9 mouse cellular contexts compared by ENCODE assay signal in genomic region chr6:134186286-134186903, GRCm38 (mm10).
A peak's percentile ranks its signal among the peaks of the same experiment; 100 is the strongest.
DNase-seq lines count a peak whose midpoint lies in the region; ATAC-seq and TF ChIP-seq lines count a peak whose summit lies in the region.
"Had no signal": no experiment of that assay in that cellular context is flagged by ENCODE, and none has a peak within 500 bp of the region (broad histone marks: within the 10 kb centered on the region; RNA-seq: fewer than 3 reads in every experiment).

No protein-coding gene starts in this region.

- ATAC-seq in liver, embryonic 13.5 days (ENCODE audit: low read depth): peak; percentile 35; the same call in 1 of the 2 replicates
- ATAC-seq in forebrain, embryonic 12.5 days (ENCODE audit: low FRiP score): no peak

- H3K79me2 ChIP-seq in C2C12 (ENCODE audit: control insufficient read depth, insufficient read depth): peaks cover 63% of the 10 kb centered on the region

- H3K4me2 ChIP-seq in liver, embryonic 13.5 days: no peak overlapping the region
- no peak overlapping the region for H3K4me2 ChIP-seq in forebrain, embryonic 12.5 days

- no peak overlapping the region for H3ac ChIP-seq in C2C12 (ENCODE audit: control insufficient read depth, insufficient read length, low read depth)

- peaks cover 86% of the 10 kb centered on the region for H3K4me1 ChIP-seq in liver, embryonic 13.5 days (replicated peaks)
- H3K4me1 ChIP-seq in forebrain, embryonic 12.5 days: peaks cover 26% of the 10 kb centered on the region

- peak; percentile 78 for DNase-seq in adipocyte (ENCODE audit: low spot score)
- peak; percentile 73 to 82 for DNase-seq in heart, postnatal 14 days
- DNase-seq in liver, embryonic 13.5 days: no peak
- no peak for DNase-seq in right cerebral cortex, postnatal 14 days
- DNase-seq in layer of hippocampus, postnatal 25 days (ENCODE audit: extremely low spot score in 1 of 2, low spot score in 1 of 2): no peak
- DNase-seq in frontal cortex, postnatal 36 days (ENCODE audit: low spot score in 2 of 2): no peak
- DNase-seq: layer of hippocampus, adult 9-11 months had no signal

- TF ChIP-seq CTCF in C2C12 (IDR thresholded peaks at IDR 0.05; ENCODE audit: control insufficient read depth, insufficient read depth, insufficient read length): no peak

- H3K79me3 ChIP-seq in C2C12 (ENCODE audit: low read depth): peaks cover 23% of the 10 kb centered on the region

- H3K27ac ChIP-seq in liver, embryonic 13.5 days: peak overlapping the region; percentile 76
- H3K27ac ChIP-seq in forebrain, embryonic 12.5 days: no peak overlapping the region

- WGBS in liver, embryonic 13.5 days (ENCODE audit: insufficient replicate concordance): 11% methylated on average over 5 of the region's 6 CpGs
- WGBS in forebrain, embryonic 12.5 days: 82% methylated on average over 6 of the region's 6 CpGs

- H3K27me3 ChIP-seq in C2C12 (ENCODE audit: control insufficient read depth, insufficient read depth, insufficient read length): no peaks in the 10 kb centered on the region
- H3K27me3 ChIP-seq in liver, embryonic 13.5 days: no peaks in the 10 kb centered on the region
- H3K27me3 ChIP-seq in forebrain, embryonic 12.5 days: no peaks in the 10 kb centered on the region

- H3K4me3 ChIP-seq in C2C12 (ENCODE audit: insufficient read depth, poor library complexity, severe bottlenecking): no peak overlapping the region
- no peak overlapping the region for H3K4me3 ChIP-seq in liver, embryonic 13.5 days (replicated peaks)
- H3K4me3 ChIP-seq in forebrain, embryonic 12.5 days (replicated peaks): no peak overlapping the region

- H3K9ac ChIP-seq in liver, embryonic 13.5 days: no peak overlapping the region; the same call in 1 of the 2 replicates
- H3K9ac ChIP-seq in forebrain, embryonic 12.5 days: no peak overlapping the region

- intact Hi-C loops in heart, postnatal 14 days (cut with DNase I): loop anchor here (5.0 kb wide), 1 partner anchor 149 kb away; the partner anchor contains the start of gene Etv6

- H3K9me3 ChIP-seq in liver, embryonic 13.5 days (replicated peaks): no peaks in the 10 kb centered on the region
- H3K9me3 ChIP-seq in forebrain, embryonic 12.5 days: no peaks in the 10 kb centered on the region

- no peaks in the 10 kb centered on the region for H3K36me3 ChIP-seq in C2C12 (ENCODE audit: control insufficient read depth, insufficient read depth)
- H3K36me3 ChIP-seq in liver, embryonic 13.5 days: no peaks in the 10 kb centered on the region
- no peaks in the 10 kb centered on the region for H3K36me3 ChIP-seq in forebrain, embryonic 12.5 days (replicated peaks)

TF ChIP-seq in C2C12, 6 proteins besides CTCF, POLR2A, EP300 and RAD21:
- TF ChIP-seq MYOG (IDR thresholded peaks at IDR 0.05; ENCODE audit: control insufficient read depth, extremely low read depth, insufficient read length) (no peak), USF1 (IDR thresholded peaks at IDR 0.05; ENCODE audit: low read depth) (no peak), MYOD1 (IDR thresholded peaks at IDR 0.05; ENCODE audit: control insufficient read depth, insufficient read length, low read depth) (peak; percentile 15), CEBPB (IDR thresholded peaks at IDR 0.05; ENCODE audit: low read depth) (peak; percentile 64), MAX (IDR thresholded peaks at IDR 0.05) (no peak)

Comparison
In these comparisons a context has a peak if more than half of its experiments do, and no peak if none do; other contexts are left out.
1. DNase-seq: peak in adipocyte (single experiment) and heart, postnatal 14 days (2 of 2); none in liver, embryonic 13.5 days (single experiment), right cerebral cortex, postnatal 14 days (single experiment), layer of hippocampus, postnatal 25 days (0 of 2) and frontal cortex, postnatal 36 days (0 of 2).